Mouse (Mus musculus) embryo, embryonic 10.5 days (tissue): ENCODE measurements around the gene Terf2ip.

Experiments
- DNase-seq: peaks from one replicate; pipeline ENCODE4 v3.0.0-alpha.2; 2015; ENCODE audit warnings: low spot score

Terf2ip gene

GRCm38 (mm10) chr8:112010997-112011815, at the start of gene Terf2ip, which contains the start of gene Kars:
Terf2ip (plus strand) TSS chr8:112011398.
Kars (minus strand) TSS chr8:112011323.
- peak; percentile 96 for DNase-seq

DNA sequence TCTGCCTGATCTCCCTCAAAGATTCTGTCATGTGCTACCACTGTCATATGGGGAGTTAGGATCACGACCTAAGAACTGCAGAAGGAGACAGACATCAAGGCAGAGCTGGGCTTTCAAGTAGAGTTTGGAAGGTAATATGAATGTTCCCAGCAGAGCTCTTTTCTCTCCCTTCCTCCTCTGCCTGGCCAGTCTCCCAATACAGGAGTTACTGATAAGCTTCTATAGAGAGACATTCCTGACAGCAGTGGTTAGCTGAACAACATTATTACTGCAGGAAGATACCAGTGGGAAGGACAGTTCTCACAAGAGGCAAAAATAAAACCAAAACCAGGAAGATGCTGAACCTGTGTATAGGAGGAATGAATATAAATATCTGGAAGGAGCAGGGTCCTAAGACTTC, 48.6 kb upstream of the Terf2ip start:
- no peak for DNase-seq

DNA sequence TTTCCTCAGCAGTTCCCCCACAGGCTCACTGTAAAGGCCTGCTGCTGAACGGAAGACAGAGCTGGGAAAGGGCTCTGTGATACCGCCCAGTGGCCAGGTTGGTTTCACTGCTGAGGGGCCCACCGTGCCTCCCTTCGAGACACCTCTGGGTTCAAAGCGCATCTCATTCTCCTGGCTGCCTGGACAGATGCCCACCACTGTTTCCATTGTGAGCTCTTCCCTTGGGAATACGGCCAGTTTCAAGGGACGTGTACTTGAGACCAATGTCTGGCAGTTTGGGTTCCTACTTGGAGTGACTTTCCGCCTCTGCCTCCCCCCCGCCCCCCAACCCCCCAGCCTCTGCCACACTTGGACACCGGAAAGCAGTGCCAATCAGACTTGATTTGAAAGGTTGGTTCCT, 48.1 kb upstream of the Terf2ip start:
- DNase-seq = no peak

DNA sequence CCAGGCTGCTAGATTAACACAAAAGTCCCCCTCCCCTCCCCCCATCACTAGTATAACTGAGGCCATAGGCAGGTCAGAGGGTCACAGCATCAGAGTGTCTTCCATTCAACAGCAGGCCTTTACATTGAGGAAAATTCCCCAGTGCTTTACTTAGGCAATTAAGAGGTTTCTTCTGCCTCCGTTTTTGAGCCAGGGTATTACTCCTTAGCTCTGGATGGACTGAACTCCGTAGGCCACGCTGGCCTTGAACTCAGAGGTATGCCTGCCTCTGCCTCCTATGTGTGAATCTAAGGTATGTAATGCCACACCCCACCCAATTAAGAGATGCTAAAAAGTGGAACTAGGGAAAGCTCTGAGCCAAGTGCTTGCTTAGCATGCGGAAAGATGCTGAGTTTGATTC, 47.7 kb upstream of the Terf2ip start:
- DNase-seq = peak; percentile 14

DNA sequence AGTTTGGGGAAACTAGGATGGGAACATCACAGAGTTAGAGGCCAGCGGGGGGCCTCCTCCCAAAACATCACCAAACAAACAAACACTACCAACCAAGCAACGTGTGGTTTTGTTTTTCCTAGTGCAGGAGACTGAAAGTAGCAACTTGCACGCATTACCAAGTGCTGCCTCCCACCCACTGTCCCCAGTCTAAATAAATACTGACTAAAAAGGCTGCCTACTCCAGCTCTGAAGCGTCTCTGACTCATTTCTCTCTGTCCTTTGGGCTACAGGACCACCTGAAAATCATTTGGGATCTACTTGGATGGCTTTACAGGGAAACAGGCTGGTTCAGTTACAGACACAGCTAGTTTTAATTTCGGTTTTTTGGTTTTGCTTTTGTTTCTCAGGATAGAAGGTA, 46.8 kb upstream of the Terf2ip start:
- DNase-seq = no peak

GRCm38 (mm10) chr8:111964849-111965561, 46.2 kb upstream of the Terf2ip start:
- DNase-seq = no peak

DNA sequence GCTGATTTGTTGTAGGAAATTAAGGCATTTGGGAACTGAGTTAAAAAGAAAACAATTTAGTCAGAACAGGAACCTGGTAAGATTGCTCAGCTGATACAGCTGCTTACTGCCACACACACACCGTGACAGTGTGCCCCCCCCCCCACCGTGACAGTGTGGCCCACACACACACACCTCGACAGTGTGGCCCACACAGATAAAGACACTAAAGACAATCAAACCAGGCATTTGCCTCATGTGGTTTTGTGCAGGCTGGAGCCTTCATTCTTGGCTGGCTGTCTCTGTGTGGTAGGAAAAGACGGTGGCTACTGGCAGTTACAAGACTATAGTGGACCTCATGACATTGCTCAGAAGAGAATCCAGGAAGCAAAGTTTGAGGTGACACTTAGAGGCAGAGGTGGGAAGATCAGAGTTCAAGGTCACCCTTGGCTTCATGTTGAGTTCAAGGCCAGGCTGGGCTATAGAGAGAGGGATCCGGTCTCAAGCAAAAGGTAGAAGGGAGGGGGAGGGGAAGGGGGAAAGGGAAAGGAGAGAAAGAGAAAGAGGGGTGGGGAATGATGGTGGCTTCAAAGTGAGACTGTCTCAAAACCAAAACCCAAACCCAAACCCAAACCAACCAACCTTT, 43.8 kb upstream of the Terf2ip start:
- DNase-seq = no peak

GRCm38 (mm10) chr8:111968541-111968940, 42.7 kb upstream of the Terf2ip start:
- DNase-seq = no peak

GRCm38 (mm10) chr8:111968991-111969390, 42.2 kb upstream of the Terf2ip start:
- no peak for DNase-seq

DNA sequence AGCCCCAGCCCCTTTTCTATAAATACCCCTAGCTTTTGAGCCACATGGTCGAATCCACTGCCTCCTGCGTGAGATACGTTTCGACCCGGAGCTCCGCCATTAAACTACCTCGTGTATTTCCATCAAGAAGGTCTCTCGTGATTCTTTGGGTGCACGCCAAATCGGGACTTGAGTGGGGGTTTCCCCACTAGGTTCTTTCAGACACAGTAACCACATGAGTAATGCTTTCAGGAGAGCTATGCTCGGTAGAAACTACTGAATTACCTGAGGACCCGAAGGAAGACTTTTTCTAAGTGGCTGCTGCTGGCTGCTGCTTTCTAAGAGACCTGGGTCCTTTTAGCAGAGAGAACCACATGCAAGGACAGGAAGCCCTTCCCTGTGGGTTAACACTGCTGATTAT, 37.1 kb upstream of the Terf2ip start:
- no peak for DNase-seq

GRCm38 (mm10) chr8:111975706-111976105, 35.5 kb upstream of the Terf2ip start:
- DNase-seq = no peak

- DNase-seq = no peak
Measured at GRCm38 (mm10) chr8:111976326-111976725, 34.9 kb upstream of the Terf2ip start.

DNA sequence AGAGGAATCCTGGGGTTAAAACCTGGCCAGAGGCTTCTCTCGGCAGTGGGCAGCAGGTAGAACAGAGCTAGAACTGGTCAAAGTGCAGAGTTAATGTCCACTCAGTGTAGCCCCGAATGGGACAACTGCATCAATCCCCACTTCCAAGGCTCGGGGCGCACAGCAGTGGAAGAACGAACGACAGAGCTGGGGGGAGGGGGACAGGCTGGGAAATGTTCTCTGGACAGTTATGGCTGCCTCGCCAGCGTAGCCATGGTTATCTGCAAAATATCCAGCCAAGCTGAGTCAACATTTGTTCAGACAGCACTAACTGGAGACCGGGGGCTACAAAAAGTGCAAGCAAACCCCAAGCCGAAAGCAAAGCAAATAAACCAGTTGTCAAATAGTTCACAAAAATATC, 33.1 kb upstream of the Terf2ip start:
- no peak for DNase-seq

- no peak for DNase-seq
Measured at GRCm38 (mm10) chr8:111982116-111982515, 29.1 kb upstream of the Terf2ip start.

GRCm38 (mm10) chr8:111984511-111984910, 26.7 kb upstream of the Terf2ip start:
- DNase-seq = no peak

GRCm38 (mm10) chr8:111989911-111990310, 21.3 kb upstream of the Terf2ip start:
- DNase-seq = peak; percentile 89

DNA sequence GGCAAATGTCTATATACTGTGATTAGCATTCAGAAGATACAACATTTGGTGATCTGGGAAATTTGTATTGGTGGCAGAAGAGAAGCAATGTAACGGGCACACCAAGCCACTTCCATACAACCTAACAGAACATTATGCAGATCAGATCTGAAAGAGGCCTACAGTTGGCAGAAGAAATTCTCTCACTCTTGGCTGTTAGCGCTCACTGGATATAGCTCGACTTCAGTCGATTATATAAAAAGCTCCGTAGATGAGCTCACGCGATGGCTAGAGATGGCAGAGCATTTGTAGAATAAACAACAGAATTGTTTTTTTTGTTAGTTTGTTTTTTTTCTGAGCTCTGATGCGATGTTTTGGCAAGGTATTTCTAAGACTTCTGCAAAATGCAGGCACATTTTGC, 19.9 kb upstream of the Terf2ip start:
- DNase-seq = no peak

GRCm38 (mm10) chr8:111992013-111992702, 19.0 kb upstream of the Terf2ip start, which contains the start of gene Adat1:
Adat1 (minus strand) TSS chr8:111992302.
- peak; percentile 96 for DNase-seq

DNA sequence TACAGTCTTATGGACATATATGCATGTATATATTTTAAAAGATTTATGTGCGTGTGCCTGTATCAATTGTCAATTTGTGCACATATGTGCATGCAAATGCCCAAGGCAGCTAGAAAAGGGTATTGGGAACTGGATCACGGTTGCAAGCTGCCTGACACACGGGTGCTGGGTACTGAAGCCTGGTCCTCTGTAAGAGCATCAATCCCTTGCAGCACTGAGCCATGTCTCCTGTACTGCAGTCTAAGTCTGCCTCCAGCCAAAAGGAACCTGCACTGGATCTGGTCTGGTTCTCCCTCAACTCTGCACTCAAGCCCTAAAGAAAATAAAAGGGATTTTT, 18.5 kb upstream of the Terf2ip start:
- no peak for DNase-seq

DNA sequence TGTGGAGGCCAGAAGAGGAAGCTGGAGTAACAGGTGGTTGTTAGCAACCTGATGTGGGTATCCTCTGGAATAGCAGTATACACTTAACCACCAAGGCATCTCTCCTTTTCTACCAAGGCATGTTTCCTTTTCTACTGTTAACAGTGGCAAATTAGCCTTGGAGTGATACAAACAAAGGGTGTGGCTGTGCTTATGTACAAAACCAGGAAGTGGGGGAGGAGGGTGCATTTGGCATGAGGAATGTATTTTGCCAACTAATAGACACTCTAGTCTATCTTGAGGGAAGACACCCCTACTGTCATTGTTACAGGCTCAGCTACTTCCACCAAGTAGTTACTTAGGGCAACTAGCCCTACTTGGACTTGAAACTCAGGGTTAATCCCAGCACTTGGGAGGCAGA, 6.4 kb upstream of the Terf2ip start:
- DNase-seq = no peak

GRCm38 (mm10) chr8:112005601-112006000, 5.6 kb upstream of the Terf2ip start:
- DNase-seq = no peak

DNA sequence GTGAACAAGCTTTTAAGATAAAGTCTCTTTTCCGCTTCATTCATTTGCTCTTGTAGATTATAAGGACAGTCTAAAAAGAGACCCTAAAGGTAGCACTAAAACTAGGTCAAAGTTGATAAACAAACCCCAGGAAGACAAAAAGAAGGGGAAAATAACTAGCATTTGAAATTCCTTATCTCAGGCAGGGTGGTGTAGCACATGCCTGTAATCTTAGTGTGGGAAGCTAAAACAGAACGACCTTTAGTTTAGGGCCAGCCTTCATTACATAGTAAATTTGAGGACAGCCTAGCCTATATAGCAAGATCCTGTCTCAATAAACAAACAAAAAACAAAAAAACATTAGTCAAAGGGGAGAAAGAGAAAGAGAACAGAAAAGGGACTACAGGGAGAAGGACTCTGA, 3.5 kb upstream of the Terf2ip start:
- no peak for DNase-seq
